Mouse (Mus musculus) erythroblast, embryonic 14.5 days (primary cell): ENCODE measurements around the gene Mylk3.

ENCODE experiments used
- GATA1 ChIP-seq: IDR thresholded peaks from 2 replicates; pipeline ENCODE4 v1.6.1; 2012; ENCODE audit warnings: low read length, inconsistent platforms, mixed read lengths
- TAL1 ChIP-seq: IDR thresholded peaks from 3 replicates; pipeline ENCODE4 v1.6.1; 2012; ENCODE audit warnings: low read length, inconsistent platforms, mixed read lengths

DNA sequence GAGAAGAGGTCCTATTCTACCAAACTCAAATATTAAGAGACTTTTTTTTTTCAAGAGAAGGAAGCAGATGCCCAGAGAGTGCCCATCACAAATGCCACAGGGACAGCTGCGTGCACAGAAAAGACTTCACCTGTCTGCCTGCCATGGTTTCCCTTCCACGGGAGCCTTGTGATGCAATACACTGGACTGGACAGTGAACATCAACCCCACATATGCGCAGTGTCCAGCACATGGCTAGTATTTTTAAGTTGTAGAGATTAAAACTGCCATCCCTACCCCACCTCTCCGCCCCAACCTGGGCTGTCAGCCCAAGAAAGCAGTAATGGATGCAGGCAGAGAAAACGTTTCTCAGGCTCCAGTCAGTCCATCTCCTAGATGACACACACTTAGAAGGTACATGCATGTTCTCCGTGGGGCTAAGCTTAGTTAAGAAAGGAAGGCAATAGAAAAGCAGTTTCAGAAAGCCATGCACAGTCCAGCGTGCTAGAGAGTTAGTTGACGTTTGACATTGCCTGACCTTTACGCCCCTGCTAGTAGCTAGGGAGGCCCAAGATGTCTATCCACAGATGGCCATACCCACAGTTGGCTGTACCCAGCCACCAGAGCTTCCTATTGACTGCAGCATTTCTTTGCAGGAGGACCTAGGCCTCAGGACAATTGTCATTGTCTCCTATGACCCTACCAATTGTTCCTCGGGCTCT, 5.9 kb downstream of the Mylk3 start:
- TF ChIP-seq GATA1 (no peak), TAL1 (no peak)
